Mouse (Mus musculus) gastrocnemius, postnatal 14 days (tissue): ENCODE measurements at regions not wholly inside any gene's neighbourhood (a gene's known extent, or its start where the extent isn't known, plus 50 kb on each side); places are given as distances from the start of the nearest gene placed in this dataset.

Experiments
- DNase-seq: peaks from one replicate; pipeline ENCODE4 v3.0.0; 2021; ENCODE audit warnings: mixed read lengths
- intact Hi-C: fragments of 180-260 bp; cut with DNase I; formaldehyde crosslinking; loops from one replicate; pipeline ENCODE4 v1.15.1; 2025; ENCODE audit warnings: low total_unique reads

DNA sequence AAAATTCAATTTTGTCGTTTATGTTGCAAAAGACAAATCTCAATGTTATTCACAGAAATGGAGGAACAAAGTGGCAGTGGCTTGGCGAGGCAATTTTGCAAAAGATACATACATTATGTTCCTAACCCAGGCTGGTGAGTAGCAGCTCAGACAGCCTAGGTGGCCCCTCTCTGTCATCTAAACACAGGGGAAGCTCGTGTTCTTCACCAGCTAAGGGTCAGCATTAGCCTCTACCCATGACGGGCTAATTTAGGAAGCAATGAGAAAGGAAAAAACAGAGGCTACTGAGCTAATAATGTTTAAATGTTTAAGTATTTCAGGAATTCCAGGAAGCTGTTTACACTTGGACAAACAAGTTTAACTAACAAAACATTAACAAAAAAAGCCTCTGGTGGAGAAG lies 64.9 kb upstream of the Gnai1 start:
- intact Hi-C loops: no loop called here
- DNase-seq: no peak

DNA sequence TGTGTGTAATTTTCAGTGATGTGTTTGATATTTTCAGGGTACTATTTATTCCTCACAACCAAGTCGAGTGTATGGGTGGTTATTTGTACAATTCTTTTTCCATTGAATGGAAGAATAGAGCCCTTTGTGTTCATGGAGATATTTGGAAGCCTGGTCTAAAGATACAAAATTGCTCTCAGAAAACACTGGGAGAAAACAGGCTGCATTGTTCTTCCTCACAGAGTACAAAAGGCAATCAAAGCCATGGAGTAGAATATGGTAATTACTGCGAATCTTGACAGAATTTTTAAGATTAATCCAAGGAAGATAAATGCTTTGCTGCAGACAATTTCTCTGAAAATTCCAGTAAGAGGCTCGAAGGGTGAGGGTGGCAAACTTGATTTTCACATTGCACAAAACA lies 54.7 kb upstream of the Gnai1 start:
- DNase-seq: no peak
- intact Hi-C loops: no loop called here
